Mouse (Mus musculus): ENCODE measurements around the gene Znfx1. TPM values are rescaled to one million over a fixed set of nuclear protein-coding genes. Genes with fewer than 3 reads are reported as not detected.

Gene Znfx1
- polyA plus RNA-seq, 1 experiment from 2014 or later, result 7.6 TPM

GRCm38 (mm10) chr2:167059536-167059935, 3.3 kb downstream of the Znfx1 start:
- Histone ChIP-seq H3K36me3 (ENCODE audit: control insufficient read depth, insufficient read depth) (peaks cover 31% of the 10 kb centered on the region), H3K27ac (ENCODE audit: low read length) (no peak overlapping the region), H3K4me3 (ENCODE audit: low read length) (no peak overlapping the region), H3K4me2 (ENCODE audit: low read depth, low read length) (no peak overlapping the region), H3K27me3 (ENCODE audit: control insufficient read depth, insufficient read depth, low read length) (no peaks in the 10 kb centered on the region), H3K9me3 (replicated peaks; ENCODE audit: control insufficient read depth, low read length) (no peaks in the 10 kb centered on the region), H3K4me1 (ENCODE audit: control insufficient read depth, insufficient read depth, low read length) (peaks cover 20% of the 10 kb centered on the region), H3K9ac (ENCODE audit: low read length) (0 out of 2 replicates have a peak overlapping the region, but pooled peaks have one; percentile 7)
- ATAC-seq (replicated peaks; ENCODE audit: extremely low read depth, insufficient read depth, low FRiP score), result no peak
- 63% methylated on average over 8 of the region's 8 CpGs for WGBS

- H3K4me1 ChIP-seq (ENCODE audit: control insufficient read depth, insufficient read depth, low read length), result peaks cover 19% of the 10 kb centered on the region
- H3K4me2 ChIP-seq (ENCODE audit: low read depth, low read length), result no peak overlapping the region
- no peaks in the 10 kb centered on the region for H3K27me3 ChIP-seq (ENCODE audit: control insufficient read depth, insufficient read depth, low read length)
- ATAC-seq (replicated peaks; ENCODE audit: extremely low read depth, insufficient read depth, low FRiP score), result no peak
- 61% methylated on average over 3 of the region's 3 CpGs for WGBS
- no peak overlapping the region for H3K9ac ChIP-seq (ENCODE audit: low read length)
- no peak overlapping the region for H3K4me3 ChIP-seq (ENCODE audit: low read length)
- H3K9me3 ChIP-seq (replicated peaks; ENCODE audit: control insufficient read depth, low read length), result no peaks in the 10 kb centered on the region
- H3K36me3 ChIP-seq (ENCODE audit: control insufficient read depth, insufficient read depth), result peaks cover 32% of the 10 kb centered on the region
- no peak overlapping the region; the same call in 1 of the 2 replicates for H3K27ac ChIP-seq (ENCODE audit: low read length)
These were observed 3.9 kb downstream of the Znfx1 start for GRCm38 (mm10) chr2:167058814-167059387.

- ATAC-seq (replicated peaks; ENCODE audit: extremely low read depth, insufficient read depth, low FRiP score), result no peak
- Histone ChIP-seq H3K36me3 (ENCODE audit: control insufficient read depth, insufficient read depth) (peaks cover 32% of the 10 kb centered on the region), H3K4me1 (ENCODE audit: control insufficient read depth, insufficient read depth, low read length) (peaks cover 24% of the 10 kb centered on the region), H3K9ac (ENCODE audit: low read length) (no peak overlapping the region), H3K27ac (ENCODE audit: low read length) (peak overlapping the region; percentile 43), H3K9me3 (replicated peaks; ENCODE audit: control insufficient read depth, low read length) (no peaks in the 10 kb centered on the region), H3K4me3 (ENCODE audit: low read length) (no peak overlapping the region), H3K4me2 (ENCODE audit: low read depth, low read length) (no peak overlapping the region), H3K27me3 (ENCODE audit: control insufficient read depth, insufficient read depth, low read length) (no peaks in the 10 kb centered on the region)
- WGBS, result 57% methylated on average over 3 of the region's 3 CpGs
These were observed 4.6 kb downstream of the Znfx1 start for GRCm38 (mm10) chr2:167058201-167058600.

- Histone ChIP-seq H3K27ac (ENCODE audit: low read length) (no peak overlapping the region), H3K27me3 (ENCODE audit: control insufficient read depth, insufficient read depth, low read length) (no peaks in the 10 kb centered on the region), H3K9me3 (replicated peaks; ENCODE audit: control insufficient read depth, low read length) (no peaks in the 10 kb centered on the region), H3K9ac (ENCODE audit: low read length) (no peak overlapping the region), H3K4me1 (ENCODE audit: control insufficient read depth, insufficient read depth, low read length) (peaks cover 24% of the 10 kb centered on the region), H3K4me2 (ENCODE audit: low read depth, low read length) (no peak overlapping the region), H3K36me3 (ENCODE audit: control insufficient read depth, insufficient read depth) (peaks cover 37% of the 10 kb centered on the region), H3K4me3 (ENCODE audit: low read length) (no peak overlapping the region)
- no peak for ATAC-seq (replicated peaks; ENCODE audit: extremely low read depth, insufficient read depth, low FRiP score)
- WGBS, result 79% methylated on average over 5 of the region's 5 CpGs
These were observed 5.9 kb downstream of the Znfx1 start for GRCm38 (mm10) chr2:167056942-167057323.

GRCm38 (mm10) chr2:167056210-167056941, 6.4 kb downstream of the Znfx1 start:
- H3K9ac ChIP-seq (ENCODE audit: low read length), result no peak overlapping the region
- no peak overlapping the region for H3K27ac ChIP-seq (ENCODE audit: low read length)
- H3K9me3 ChIP-seq (replicated peaks; ENCODE audit: control insufficient read depth, low read length), result no peaks in the 10 kb centered on the region
- peaks cover 18% of the 10 kb centered on the region for H3K4me1 ChIP-seq (ENCODE audit: control insufficient read depth, insufficient read depth, low read length)
- 92% methylated on average over 15 of the region's 15 CpGs for WGBS
- peaks cover 39% of the 10 kb centered on the region for H3K36me3 ChIP-seq (ENCODE audit: control insufficient read depth, insufficient read depth)
- no peak for ATAC-seq (replicated peaks; ENCODE audit: extremely low read depth, insufficient read depth, low FRiP score)
- no peak overlapping the region for H3K4me3 ChIP-seq (ENCODE audit: low read length)
- no peak overlapping the region for H3K4me2 ChIP-seq (ENCODE audit: low read depth, low read length)
- H3K27me3 ChIP-seq (ENCODE audit: control insufficient read depth, insufficient read depth, low read length), result no peaks in the 10 kb centered on the region

GRCm38 (mm10) chr2:167055386-167055785, 7.4 kb downstream of the Znfx1 start:
- ATAC-seq (replicated peaks; ENCODE audit: extremely low read depth, insufficient read depth, low FRiP score), result peak; percentile 20; the same call in 1 of the 2 replicates
- H3K4me2 ChIP-seq (ENCODE audit: low read depth, low read length), result no peak overlapping the region
- no peak overlapping the region for H3K9ac ChIP-seq (ENCODE audit: low read length)
- H3K9me3 ChIP-seq (replicated peaks; ENCODE audit: control insufficient read depth, low read length), result no peaks in the 10 kb centered on the region
- H3K27ac ChIP-seq (ENCODE audit: low read length), result peak overlapping the region; percentile 3; the same call in 1 of the 2 replicates
- H3K4me3 ChIP-seq (ENCODE audit: low read length), result no peak overlapping the region
- 64% methylated on average over 15 of the region's 15 CpGs for WGBS
- no peaks in the 10 kb centered on the region for H3K27me3 ChIP-seq (ENCODE audit: control insufficient read depth, insufficient read depth, low read length)
- H3K4me1 ChIP-seq (ENCODE audit: control insufficient read depth, insufficient read depth, low read length), result peaks cover 10% of the 10 kb centered on the region
- peaks cover 39% of the 10 kb centered on the region for H3K36me3 ChIP-seq (ENCODE audit: control insufficient read depth, insufficient read depth)

- H3K9ac ChIP-seq (ENCODE audit: low read length), result no peak overlapping the region; the same call in 1 of the 2 replicates
- H3K27ac ChIP-seq (ENCODE audit: low read length), result no peak overlapping the region
These were observed 9.5 kb downstream of the Znfx1 start for GRCm38 (mm10) chr2:167053127-167053844.

GRCm38 (mm10) chr2:167048698-167049358, 14.0 kb downstream of the Znfx1 start:
- H3K27ac ChIP-seq (ENCODE audit: low read length), result peak overlapping the region; percentile 79
- no peak overlapping the region for H3K4me2 ChIP-seq (ENCODE audit: low read depth, low read length)
- 56% methylated on average over 8 of the region's 8 CpGs for WGBS
- H3K4me1 ChIP-seq (ENCODE audit: control insufficient read depth, insufficient read depth, low read length), result peaks cover 17% of the 10 kb centered on the region
- H3K27me3 ChIP-seq (ENCODE audit: control insufficient read depth, insufficient read depth, low read length), result no peaks in the 10 kb centered on the region
- peak; percentile 81 for ATAC-seq (replicated peaks; ENCODE audit: extremely low read depth, insufficient read depth, low FRiP score)
- no peaks in the 10 kb centered on the region for H3K9me3 ChIP-seq (replicated peaks; ENCODE audit: control insufficient read depth, low read length)
- peaks cover 56% of the 10 kb centered on the region for H3K36me3 ChIP-seq (ENCODE audit: control insufficient read depth, insufficient read depth)
- H3K9ac ChIP-seq (ENCODE audit: low read length), result peak overlapping the region; percentile 36
- H3K4me3 ChIP-seq (ENCODE audit: low read length), result no peak overlapping the region

More at GRCm38 (mm10) chr2:167053127-167053844, 9.5 kb downstream of the Znfx1 start:
- Histone ChIP-seq H3K27me3 (ENCODE audit: control insufficient read depth, insufficient read depth, low read length) (no peaks in the 10 kb centered on the region), H3K36me3 (ENCODE audit: control insufficient read depth, insufficient read depth) (peaks cover 51% of the 10 kb centered on the region), H3K4me1 (ENCODE audit: control insufficient read depth, insufficient read depth, low read length) (peaks cover 16% of the 10 kb centered on the region), H3K4me3 (ENCODE audit: low read length) (no peak overlapping the region), H3K4me2 (ENCODE audit: low read depth, low read length) (no peak overlapping the region), H3K9me3 (replicated peaks; ENCODE audit: control insufficient read depth, low read length) (no peaks in the 10 kb centered on the region)
- 56% methylated on average over 9 of the region's 9 CpGs for WGBS
- no peak for ATAC-seq (replicated peaks; ENCODE audit: extremely low read depth, insufficient read depth, low FRiP score)
